Mouse (Mus musculus) olfactory bulb, adult 2 months (tissue): ENCODE measurements around the gene Wiz.

ENCODE experiments used
- CTCF ChIP-seq: fragments of 200-500 bp; IDR thresholded peaks from 2 replicates; pipeline ENCODE4 v1.5.1; 2012; ENCODE audit warnings: low read depth, mild to moderate bottlenecking, low read length, moderate library complexity; ENCODE audit not compliant: insufficient read depth
- POLR2A ChIP-seq: fragments of 200-500 bp; IDR thresholded peaks from 2 replicates; pipeline ENCODE4 v1.6.1; 2012; ENCODE audit warnings: mild to moderate bottlenecking, low read depth, low read length, moderate library complexity; ENCODE audit not compliant: insufficient read depth

DNA sequence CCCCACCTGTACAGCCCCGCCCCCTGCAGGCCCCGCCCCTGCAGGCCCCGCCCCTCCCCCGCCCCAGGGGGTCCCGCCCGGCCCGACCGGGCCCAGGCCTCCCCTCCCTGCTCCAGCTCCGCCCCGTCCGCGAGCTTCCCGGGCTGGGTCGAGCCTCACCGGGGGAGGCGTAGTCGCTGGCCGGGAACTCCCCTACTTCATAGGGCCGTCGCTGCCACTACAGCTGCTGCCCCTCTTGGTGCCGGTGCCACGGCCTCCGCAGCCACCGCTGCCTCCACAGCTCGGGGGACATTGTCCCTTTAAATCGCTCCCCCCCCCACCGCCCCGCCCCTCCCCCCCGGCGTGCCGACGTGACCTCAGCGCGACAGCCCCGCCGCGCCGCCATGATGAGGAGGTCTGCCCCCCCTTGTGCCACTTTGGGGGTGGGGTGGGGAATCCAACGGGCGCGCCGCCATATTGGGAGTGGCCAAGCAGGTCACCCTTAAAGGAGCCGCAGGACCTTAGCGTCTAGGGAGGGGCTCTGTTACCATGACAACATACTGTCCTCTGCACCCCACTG lies at the start of gene Wiz:
- TF ChIP-seq CTCF (no peak), POLR2A (0 out of 2 replicates have a peak, but pooled peaks have one; percentile 36)
